Mouse (Mus musculus) heart, adult 2 months (tissue): ENCODE data around the gene Zan.

Experiments
- CTCF ChIP-seq: fragments of 200-600 bp; IDR thresholded peaks from 2 replicates; pipeline ENCODE4 v1.8.1; 2022; ENCODE audit warnings: antibody characterized with exemption, mild to moderate bottlenecking, moderate library complexity
- EP300 ChIP-seq: fragments of 200-500 bp; IDR thresholded peaks from 2 replicates; pipeline ENCODE4 v1.6.1; 2011; ENCODE audit warnings: low read depth, low read length, control low read depth; ENCODE audit not compliant: insufficient read depth
- POLR2A ChIP-seq: fragments of 200-500 bp; IDR thresholded peaks from 2 replicates; pipeline ENCODE4 v1.6.1; 2011; ENCODE audit warnings: mild to moderate bottlenecking, low read depth, low read length, control low read depth; ENCODE audit not compliant: insufficient read depth

DNA sequence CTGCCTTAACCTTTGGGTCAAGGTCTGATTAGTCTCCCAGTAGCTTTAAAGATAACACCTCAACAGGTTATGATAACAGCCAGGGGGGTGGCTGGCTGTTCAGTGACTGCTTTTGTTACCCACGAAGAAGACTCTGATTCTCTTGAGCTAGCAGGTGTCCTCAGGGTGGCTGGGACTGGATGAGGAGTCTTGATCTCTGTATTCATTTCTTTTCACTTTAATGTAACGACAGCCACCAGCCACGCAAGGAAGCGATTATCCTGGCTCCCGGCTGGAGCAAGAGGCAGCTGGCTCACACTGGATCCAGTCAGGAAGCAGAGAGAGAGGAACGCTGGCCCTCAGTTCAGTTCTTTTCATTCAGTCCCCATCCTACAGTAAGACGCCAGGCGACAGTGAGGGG, 139.7 kb downstream of the Zan start:
- TF ChIP-seq EP300 (no peak), CTCF (no peak), POLR2A (no peak)
